Mouse (Mus musculus) heart, embryonic 16.5 days (tissue): ENCODE data around the gene Arid3c. TPM values are rescaled to one million over a fixed set of nuclear protein-coding genes. Genes with fewer than 3 reads are reported as not detected.

Experiments
- ATAC-seq: fragments of 200-750 bp; cut with Nextera tagmentation; replicated peaks from 2 replicates; pipeline ENCODE4 v1.8.0; 2017; ENCODE audit warnings: moderate number of reproducible peaks; ENCODE audit not compliant: insufficient read depth, low FRiP score; ENCODE audit errors: extremely low read depth
- H3K27ac ChIP-seq: fragments of 300-500 bp; sonication (generic); 2 replicates; pipeline ENCODE4 v1.5.1; 2014; ENCODE audit warnings: mild to moderate bottlenecking, low read length, control low read depth, moderate library complexity
- H3K27me3 ChIP-seq: fragments of 300-500 bp; sonication (generic); 2 replicates; pipeline ENCODE4 v1.6.1; 2014; ENCODE audit warnings: low read length, mixed read lengths; ENCODE audit not compliant: control insufficient read depth, insufficient read depth
- H3K36me3 ChIP-seq: fragments of 300-500 bp; sonication (generic); 2 replicates; pipeline ENCODE4 v1.6.1; 2014; ENCODE audit not compliant: control insufficient read depth, insufficient read depth
- H3K4me1 ChIP-seq: fragments of 300-500 bp; sonication (generic); 2 replicates; pipeline ENCODE4 v1.6.1; 2014; ENCODE audit warnings: low read length, mixed read lengths; ENCODE audit not compliant: control insufficient read depth, insufficient read depth
- H3K4me2 ChIP-seq: fragments of 300-500 bp; sonication (generic); 2 replicates; pipeline ENCODE4 v1.6.1; 2014; ENCODE audit warnings: low read depth, mild to moderate bottlenecking, control low read depth, low read length
- H3K4me3 ChIP-seq: fragments of 300-500 bp; sonication (generic); 2 replicates; pipeline ENCODE4 v1.5.1; 2014; ENCODE audit warnings: mild to moderate bottlenecking, control low read depth, low read length
- H3K9ac ChIP-seq: fragments of 300-500 bp; sonication (generic); 2 replicates; pipeline ENCODE4 v1.6.1; 2014; ENCODE audit warnings: low read length, control low read depth
- H3K9me3 ChIP-seq: fragments of 300-500 bp; sonication (generic); replicated peaks from 2 replicates; pipeline ENCODE4 v1.6.1; 2016; ENCODE audit warnings: low read length; ENCODE audit not compliant: control insufficient read depth
- WGBS: fragments of 180-500 bp; shearing (Covaris S2); extraction: QIAGEN DNeasy Blood & Tissue Kit; methylation state at CpG from one replicate; pipeline ENCODE4 v1.1.7; 2014; 5-methylcytosine and 5-hydroxymethylcytosine counted together
- polyA plus RNA-seq: library from polyadenylated mRNA; unstranded; fragments of >200 nt; fragmentation: Nextera tagmentation; extraction: Ambion mirVana; gene quantifications from 2 replicates; pipeline ENCODE4 v1.2.1, GENCODE M21; 2015

The Arid3c gene
- polyA plus RNA-seq, 1 experiment from 2014 or later = not detected

DNA sequence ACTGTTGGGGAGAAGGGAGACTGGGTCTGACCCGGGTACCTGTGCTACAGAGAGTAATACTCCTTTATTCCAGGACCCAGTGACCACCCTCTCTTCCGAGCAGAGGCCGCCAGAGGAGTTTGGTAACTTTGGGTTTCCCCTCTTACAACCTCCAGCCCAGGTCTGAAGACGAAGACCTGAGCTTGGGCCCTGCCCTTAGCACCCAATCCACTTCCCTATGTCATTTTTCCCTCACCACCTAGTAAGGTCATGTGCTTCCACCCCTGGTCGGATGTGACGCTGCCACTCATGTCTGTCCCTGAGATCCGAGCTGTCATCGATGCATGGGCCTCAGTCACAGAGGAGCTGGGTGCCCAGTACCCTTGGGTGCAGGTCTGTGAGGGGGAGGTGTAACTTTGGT is 25.5 kb upstream of the Arid3c start:
- H3K4me2 ChIP-seq = peak overlapping the region; percentile 80
- ATAC-seq = no peak
- WGBS = 70% methylated on average over 8 of the region's 8 CpGs
- no peaks in the 10 kb centered on the region for H3K27me3 ChIP-seq
- peak overlapping the region; percentile 87 for H3K9ac ChIP-seq
- H3K4me1 ChIP-seq = peaks cover 36% of the 10 kb centered on the region
- peaks cover 11% of the 10 kb centered on the region for H3K36me3 ChIP-seq
- peak overlapping the region; percentile 44; the same call in 1 of the 2 replicates for H3K27ac ChIP-seq
- peak overlapping the region; percentile 85 for H3K4me3 ChIP-seq
- no peaks in the 10 kb centered on the region for H3K9me3 ChIP-seq

DNA sequence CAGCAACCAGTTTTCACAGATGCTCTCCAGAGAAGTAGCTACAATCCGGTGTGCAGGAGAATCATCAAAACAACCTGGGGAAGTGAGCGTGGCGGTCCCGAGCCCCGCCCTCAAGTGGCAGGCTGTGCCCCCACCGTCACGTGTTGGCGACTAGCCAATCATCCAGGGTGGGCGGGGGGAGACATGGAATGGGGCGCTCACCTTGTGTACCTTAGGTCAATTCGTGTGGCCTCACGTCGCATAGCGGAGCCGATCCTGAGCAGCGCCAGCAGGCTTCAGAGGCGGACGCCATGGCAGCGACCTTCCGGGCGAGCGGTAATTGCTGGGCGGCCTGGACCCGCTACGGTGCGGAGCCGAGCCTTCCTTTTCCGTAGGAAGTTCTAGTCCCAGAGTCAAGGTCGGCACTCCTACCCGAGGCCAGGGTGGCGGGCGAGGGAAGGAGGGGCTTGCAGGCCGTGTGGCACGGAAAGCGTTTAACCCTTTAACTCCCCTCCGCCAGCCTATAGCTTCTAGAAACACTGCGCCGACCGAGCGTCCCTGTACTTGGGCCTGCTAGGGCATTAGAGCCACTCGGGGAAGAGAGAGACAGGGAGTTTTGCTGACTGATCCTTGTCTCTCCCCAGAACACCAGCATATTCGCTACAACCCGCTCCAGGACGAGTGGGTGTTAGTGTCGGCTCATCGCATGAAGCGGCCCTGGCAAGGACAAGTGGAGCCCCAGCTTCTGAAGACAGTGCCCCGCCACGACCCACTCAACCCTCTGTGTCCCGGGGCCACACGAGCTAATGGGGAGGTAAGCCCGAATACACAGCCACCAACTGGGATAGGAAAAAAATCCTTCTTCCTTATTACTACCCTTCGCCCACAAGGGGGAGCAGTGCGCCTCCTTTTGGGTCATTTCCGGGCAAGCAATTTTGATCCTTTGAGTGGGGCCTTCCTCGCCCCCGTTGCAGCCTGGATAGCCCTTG is 24.7 kb upstream of the Arid3c start, which contains the start of gene Sigmar1:
Sigmar1 (minus strand) TSS at position 820 of the 968 bp plus-strand sequence.
- Histone ChIP-seq H3K27me3 (no peaks in the 10 kb centered on the region), H3K27ac (peak within 1 kb of the TSS; percentile 97), H3K4me2 (peak within 1 kb of the TSS; percentile 80), H3K36me3 (peaks cover 11% of the 10 kb centered on the region), H3K9me3 (no peaks in the 10 kb centered on the region), H3K9ac (peak within 1 kb of the TSS; percentile 87), H3K4me1 (peaks cover 30% of the 10 kb centered on the region), H3K4me3 (peak within 1 kb of the TSS; percentile 85)
- under 1% methylated on average over 56 of the region's 57 CpGs for WGBS
- ATAC-seq = peak; percentile 71

GRCm38 (mm10) chr4:41754797-41755337 is 23.9 kb upstream of the Arid3c start, which contains the start of gene Galt:
Gene Galt (plus strand): TSS chr4:41755228.
- peaks cover 28% of the 10 kb centered on the region for H3K4me1 ChIP-seq
- H3K27ac ChIP-seq = peak within 1 kb of the TSS; percentile 97
- peak; percentile 38 for ATAC-seq
- H3K27me3 ChIP-seq = no peaks in the 10 kb centered on the region
- H3K9ac ChIP-seq = peak within 1 kb of the TSS; percentile 87
- no peaks in the 10 kb centered on the region for H3K9me3 ChIP-seq
- peak within 1 kb of the TSS; percentile 85 for H3K4me3 ChIP-seq
- peak within 1 kb of the TSS; percentile 80 for H3K4me2 ChIP-seq
- WGBS = 12% methylated on average over 14 of the region's 14 CpGs
- peaks cover 11% of the 10 kb centered on the region for H3K36me3 ChIP-seq

DNA sequence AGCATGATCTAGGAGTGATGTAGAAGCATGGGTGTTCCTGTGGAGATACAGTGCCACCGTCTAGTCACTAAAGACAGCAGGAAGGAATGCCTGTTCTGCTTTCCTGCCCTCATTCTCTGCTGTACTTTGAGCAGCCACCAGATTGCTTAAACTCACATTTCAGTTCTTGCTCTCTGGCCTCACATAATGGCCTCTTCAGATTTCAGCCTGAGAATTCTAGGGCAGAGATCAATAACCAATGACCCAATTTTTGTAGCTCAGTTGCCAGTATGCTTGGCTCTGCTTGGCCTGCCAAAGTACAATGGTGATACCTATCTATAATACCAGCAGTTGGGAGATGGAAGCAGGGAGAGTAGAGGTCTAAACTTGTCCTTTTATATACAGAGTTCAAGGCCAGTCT is 14.1 kb upstream of the Arid3c start:
- no peak for ATAC-seq
- peaks cover 5% of the 10 kb centered on the region for H3K4me1 ChIP-seq
- WGBS = 48% methylated on average over 1 of the region's 1 CpGs
- no peak overlapping the region for H3K4me2 ChIP-seq
- peaks cover 17% of the 10 kb centered on the region for H3K9me3 ChIP-seq
- H3K9ac ChIP-seq = no peak overlapping the region
- no peak overlapping the region for H3K27ac ChIP-seq
- peaks cover 8% of the 10 kb centered on the region; the same call in 1 of the 2 replicates for H3K36me3 ChIP-seq
- H3K4me3 ChIP-seq = no peak overlapping the region
- no peaks in the 10 kb centered on the region for H3K27me3 ChIP-seq

DNA sequence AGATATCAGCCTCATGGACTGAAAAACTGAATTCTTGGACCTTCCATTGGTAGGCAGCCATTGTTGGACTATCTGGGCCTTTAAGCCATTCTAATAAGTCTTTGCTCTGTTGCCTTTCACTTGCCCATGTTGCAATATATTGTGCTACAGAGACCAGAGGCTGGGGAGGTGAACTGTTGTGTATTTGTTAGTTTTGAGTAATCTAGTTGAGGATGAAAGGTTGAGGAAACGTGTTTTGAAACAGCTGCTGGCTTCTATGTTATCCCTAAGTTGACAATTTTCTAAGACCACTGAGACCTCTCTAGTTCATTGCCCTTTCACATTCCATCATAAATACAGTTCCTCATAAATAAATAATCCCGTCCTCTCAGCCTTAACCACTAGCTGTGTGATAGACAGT is 13.2 kb upstream of the Arid3c start:
- Histone ChIP-seq H3K36me3 (peaks cover 10% of the 10 kb centered on the region), H3K9me3 (peaks cover 17% of the 10 kb centered on the region), H3K4me1 (peaks cover 11% of the 10 kb centered on the region), H3K27ac (no peak overlapping the region), H3K9ac (no peak overlapping the region), H3K27me3 (no peaks in the 10 kb centered on the region), H3K4me3 (no peak overlapping the region), H3K4me2 (no peak overlapping the region)
- WGBS = 57% methylated on average over 2 of the region's 2 CpGs
- ATAC-seq = no peak

GRCm38 (mm10) chr4:41741158-41741560 is 10.2 kb upstream of the Arid3c start:
- ATAC-seq = peak; percentile 96
- Histone ChIP-seq H3K4me1 (peaks cover 11% of the 10 kb centered on the region), H3K9ac (peak overlapping the region; percentile 89), H3K9me3 (peaks cover 4% of the 10 kb centered on the region), H3K36me3 (peaks cover 8% of the 10 kb centered on the region), H3K4me3 (peak overlapping the region; percentile 83), H3K27ac (peak overlapping the region; percentile 88), H3K27me3 (no peaks in the 10 kb centered on the region), H3K4me2 (peak overlapping the region; percentile 91)
- under 1% methylated on average over 27 of the region's 27 CpGs for WGBS

DNA sequence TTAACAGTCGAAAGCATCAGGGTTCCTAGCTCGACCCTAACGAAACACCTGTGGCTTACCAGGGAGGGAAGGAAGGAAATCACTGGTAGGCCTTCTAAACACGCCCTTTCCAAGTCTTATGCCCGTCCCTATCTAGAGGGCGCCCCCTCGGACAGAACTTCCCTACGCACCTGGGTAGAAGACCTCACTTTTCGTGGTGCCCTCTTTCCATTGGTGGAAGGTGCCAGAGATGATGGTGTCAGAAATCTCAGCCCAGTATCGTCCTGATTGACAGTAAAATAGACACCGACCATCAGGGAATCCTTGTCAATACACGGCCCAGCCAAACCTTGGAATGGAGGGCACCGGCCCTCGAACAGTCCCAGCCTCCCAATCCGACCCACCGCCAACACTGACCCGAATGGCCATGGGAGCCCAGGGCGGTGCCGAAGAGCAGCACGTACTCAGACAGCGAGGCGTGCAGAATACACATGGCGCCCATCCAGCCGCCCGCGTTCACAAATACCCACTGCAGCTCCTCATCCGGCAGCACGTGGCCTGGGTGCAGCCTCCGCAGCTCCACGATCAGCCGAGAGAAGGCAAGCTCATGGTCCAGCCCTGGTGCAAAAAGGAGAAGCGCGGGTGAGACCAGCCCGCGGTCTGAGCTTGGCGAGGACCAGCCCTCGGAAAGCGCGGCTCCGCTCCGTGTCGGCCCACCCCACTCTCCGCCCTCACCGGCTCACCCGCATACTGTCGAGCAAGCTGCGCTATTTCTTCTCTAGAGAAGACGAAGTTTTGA is 9.6 kb upstream of the Arid3c start:
- peak; percentile 75 for ATAC-seq
- H3K9me3 ChIP-seq = no peaks in the 10 kb centered on the region
- H3K4me3 ChIP-seq = peak overlapping the region; percentile 83

DNA sequence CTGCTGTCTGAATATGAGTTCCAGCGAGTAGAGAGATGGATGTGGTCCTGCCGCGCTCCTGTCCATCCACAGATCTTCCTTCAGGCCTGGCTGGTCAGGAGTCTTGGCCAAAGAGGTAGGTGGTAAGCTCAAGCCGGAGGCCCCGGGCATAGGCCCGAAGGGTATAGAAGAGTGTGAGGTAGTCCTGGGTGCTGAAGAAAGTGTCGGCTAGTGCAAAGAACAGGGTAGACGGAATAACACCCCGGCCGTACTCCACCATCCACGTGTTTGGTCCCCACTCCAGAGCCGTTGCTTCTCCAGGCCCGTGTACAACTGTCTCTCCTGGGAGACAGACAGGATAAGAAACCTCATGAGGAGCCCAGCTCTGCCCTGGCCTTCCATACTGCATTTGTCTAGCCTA is 8.3 kb upstream of the Arid3c start:
- Histone ChIP-seq H3K4me3 (no peak overlapping the region), H3K27me3 (peaks cover 5% of the 10 kb centered on the region; the same call in 1 of the 2 replicates), H3K27ac (no peak overlapping the region), H3K4me1 (peaks cover 11% of the 10 kb centered on the region), H3K9ac (no peak overlapping the region), H3K36me3 (peaks cover 7% of the 10 kb centered on the region; the same call in 1 of the 2 replicates), H3K4me2 (no peak overlapping the region), H3K9me3 (no peaks in the 10 kb centered on the region)
- no peak for ATAC-seq
- 92% methylated on average over 13 of the region's 13 CpGs for WGBS

More for the DNA sequence above, 9.6 kb upstream of the Arid3c start:
- Histone ChIP-seq H3K4me1 (peaks cover 11% of the 10 kb centered on the region), H3K36me3 (peaks cover 7% of the 10 kb centered on the region; the same call in 1 of the 2 replicates), H3K4me2 (peak overlapping the region; percentile 91), H3K27me3 (no peaks in the 10 kb centered on the region), H3K27ac (peak overlapping the region; percentile 88), H3K9ac (peak overlapping the region; percentile 89)
- WGBS = 1% methylated on average over 48 of the region's 48 CpGs
